Mouse (Mus musculus): ENCODE data around the gene Tmem199.

DNA sequence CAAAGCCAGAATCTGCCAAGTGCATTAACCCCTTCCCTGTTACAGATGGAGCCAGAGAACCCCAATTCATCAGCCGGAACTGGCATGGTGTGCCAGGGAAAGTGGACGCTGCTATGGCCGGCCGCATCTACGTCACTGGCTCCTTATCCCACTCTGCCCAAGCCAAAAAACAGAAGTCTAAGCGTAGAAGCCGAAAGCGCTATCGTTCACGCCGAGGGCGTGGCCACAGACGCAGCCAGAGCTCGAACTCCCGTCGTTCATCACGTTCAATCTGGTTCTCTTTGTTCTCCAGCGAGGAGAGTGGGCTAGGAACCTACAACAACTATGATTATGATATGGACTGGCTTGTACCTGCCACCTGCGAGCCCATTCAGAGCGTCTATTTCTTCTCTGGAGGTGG is 10.4 kb downstream of the Tmem199 start:
- TF ChIP-seq POLR2A (IDR thresholded peaks at IDR 0.05; ENCODE audit: low read depth, low read length): no peak
- no peak for TF ChIP-seq CTCF (IDR thresholded peaks at IDR 0.05; ENCODE audit: extremely low read depth, insufficient read depth, insufficient read length, insufficient replicate concordance)
